In genomic region chr4:72105702-72106101, GRCm38 (mm10) we compare ENCODE assay signal across 11 mouse cellular contexts.
DNase-seq lines count a peak whose midpoint lies in the region; ATAC-seq and TF ChIP-seq lines count a peak whose summit lies in the region.
"Had no signal": no experiment of that assay in that cellular context is flagged by ENCODE, and none has a peak within 500 bp of the region (broad histone marks: within the 10 kb centered on the region; RNA-seq: fewer than 3 reads in every experiment).

No protein-coding gene starts in this region.

- H3K27me3 ChIP-seq in Patski = no peaks in the 10 kb centered on the region
- H3K27me3 ChIP-seq in forebrain, embryonic 12.5 days = no peaks in the 10 kb centered on the region
- no peaks in the 10 kb centered on the region for H3K27me3 ChIP-seq in midbrain, embryonic 16.5 days (ENCODE audit: control insufficient read depth, insufficient read depth, low read depth, low read length)
- H3K27me3 ChIP-seq in heart, embryonic 12.5 days (replicated peaks) = no peaks in the 10 kb centered on the region

- H3K27ac ChIP-seq in layer of hippocampus, adult 2 months = peak overlapping the region; percentile 33; the same call in 1 of the 2 replicates
- H3K27ac ChIP-seq in forebrain, embryonic 12.5 days = no peak overlapping the region
- no peak overlapping the region for H3K27ac ChIP-seq in midbrain, embryonic 16.5 days (ENCODE audit: low read length)
- H3K27ac ChIP-seq in heart, embryonic 12.5 days (ENCODE audit: poor library complexity, severe bottlenecking) = no peak overlapping the region

- no peak overlapping the region for H3K4me2 ChIP-seq in forebrain, embryonic 12.5 days
- H3K4me2 ChIP-seq in midbrain, embryonic 16.5 days (ENCODE audit: low read length) = no peak overlapping the region
- H3K4me2 ChIP-seq in heart, embryonic 12.5 days = no peak overlapping the region

- DNase-seq in layer of hippocampus, adult 2 months (ENCODE audit: low spot score in 2 of 2) = no peak
- DNase-seq in layer of hippocampus, postnatal 25 days (ENCODE audit: extremely low spot score in 1 of 2, low spot score in 1 of 2) = no peak
- peak; percentile 71 for DNase-seq in Patski (ENCODE audit: low read depth, low spot score)
- DNase-seq in embryo, embryonic 10.5 days (ENCODE audit: low spot score) = no peak
- DNase-seq: left cerebral cortex, postnatal 4 days; lung, adult 18-20 months; right cerebral cortex, postnatal 14 days; thymus, postnatal 25 days had no signal

- no peak overlapping the region for H3K9ac ChIP-seq in forebrain, embryonic 12.5 days
- H3K9ac ChIP-seq in midbrain, embryonic 16.5 days (ENCODE audit: low read depth, low read length) = no peak overlapping the region
- no peak overlapping the region for H3K9ac ChIP-seq in heart, embryonic 12.5 days

- H3K36me3 ChIP-seq in forebrain, embryonic 12.5 days (replicated peaks) = peaks cover 20% of the 10 kb centered on the region
- no peaks in the 10 kb centered on the region for H3K36me3 ChIP-seq in midbrain, embryonic 16.5 days (ENCODE audit: control insufficient read depth, insufficient read depth, low read length)
- H3K36me3 ChIP-seq in heart, embryonic 12.5 days = 0 out of 2 replicates have a peak, but pooled peaks cover 5% of the 10 kb centered on the region

- in situ Hi-C loops in Patski (cut with MboI; ENCODE audit: low pct_unique_long_range_greater_than_20kb) = loop anchor here (10.0 kb wide), 1 partner anchor 89 kb away; no protein-coding TSS in a partner anchor

- CTCF ChIA-PET in Patski (lab: Charles Lee) = no interaction called here

- no peaks in the 10 kb centered on the region for H3K4me1 ChIP-seq in forebrain, embryonic 12.5 days
- H3K4me1 ChIP-seq in midbrain, embryonic 16.5 days (ENCODE audit: control insufficient read depth, insufficient read depth, low read length) = no peaks in the 10 kb centered on the region
- no peaks in the 10 kb centered on the region for H3K4me1 ChIP-seq in heart, embryonic 12.5 days (replicated peaks)

- POLR2A ChIA-PET in Patski (lab: Charles Lee) = no interaction called here

- TF ChIP-seq CTCF in layer of hippocampus, adult 2 months (conservative IDR thresholded peaks at IDR 0.05) = no peak
- TF ChIP-seq CTCF in Patski (IDR thresholded peaks at IDR 0.05) = no peak

- H3K4me3 ChIP-seq in layer of hippocampus, adult 2 months = no peak overlapping the region
- no peak overlapping the region for H3K4me3 ChIP-seq in forebrain, embryonic 12.5 days (replicated peaks)
- H3K4me3 ChIP-seq in midbrain, embryonic 16.5 days (ENCODE audit: low read depth, low read length) = no peak overlapping the region
- H3K4me3 ChIP-seq in heart, embryonic 12.5 days = no peak overlapping the region

- ATAC-seq in Patski = peak; percentile 89
- peak; percentile 66; the same call in 1 of the 2 replicates for ATAC-seq in forebrain, embryonic 12.5 days (ENCODE audit: low FRiP score)
- peak; percentile 66 for ATAC-seq in midbrain, embryonic 16.5 days
- ATAC-seq in heart, embryonic 12.5 days (ENCODE audit: insufficient number of reproducible peaks, low FRiP score) = no peak

- no peaks in the 10 kb centered on the region for H3K9me3 ChIP-seq in forebrain, embryonic 12.5 days
- peaks cover 5% of the 10 kb centered on the region; the same call in 1 of the 2 replicates for H3K9me3 ChIP-seq in midbrain, embryonic 16.5 days (replicated peaks; ENCODE audit: control insufficient read depth, low read length, poor library complexity, severe bottlenecking)
- 0 out of 2 replicates have a peak, but pooled peaks cover 7% of the 10 kb centered on the region for H3K9me3 ChIP-seq in heart, embryonic 12.5 days (replicated peaks)
